8 mouse cellular contexts compared by ENCODE assay signal in the genomic region with DNA sequence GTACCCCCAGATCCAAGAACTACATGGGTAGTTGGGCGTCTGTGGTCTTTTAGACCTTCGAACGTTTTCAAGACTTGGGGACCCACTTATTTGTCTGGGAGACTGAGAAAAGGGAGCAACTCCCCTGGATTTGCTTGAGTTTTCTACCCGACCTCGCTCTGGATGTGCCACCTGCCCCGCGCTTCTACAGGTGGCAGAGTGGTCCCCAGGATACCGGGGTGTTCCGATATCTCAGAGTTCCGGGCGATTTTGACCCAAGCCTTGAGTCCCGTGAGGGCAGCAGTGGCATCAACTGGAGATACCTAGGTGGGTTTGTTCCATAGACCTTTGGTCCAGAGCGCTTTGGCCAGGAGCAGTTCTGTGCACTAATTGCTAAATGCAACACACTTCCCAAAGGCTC. TPM values are rescaled to one million over a fixed set of nuclear protein-coding genes. Genes with fewer than 3 reads are reported as not detected.
DNase-seq lines count a peak whose midpoint lies in the region; ATAC-seq and TF ChIP-seq lines count a peak whose summit lies in the region.

No protein-coding gene starts in this region.

- H3K4me2 ChIP-seq in lung, embryonic 15.5 days, result peak overlapping the region; percentile 92
- H3K4me2 ChIP-seq in forebrain, embryonic 12.5 days, result peak overlapping the region; percentile 90
- H3K4me2 ChIP-seq in limb, embryonic 11.5 days (ENCODE audit: low read depth, severe bottlenecking), result peak overlapping the region; percentile 84

- no peak for TF ChIP-seq CTCF in olfactory bulb, adult 2 months (IDR thresholded peaks at IDR 0.05; ENCODE audit: insufficient read depth, low read depth, low read length)

- DNase-seq in lung, postnatal 25 days (ENCODE audit: low spot score), result no peak
- DNase-seq in limb, embryonic 11.5 days (ENCODE audit: low spot score), result no peak
- no peak for DNase-seq in left cerebral cortex, postnatal 4 days
- no peak for DNase-seq in adrenal gland, postnatal 25 days
- no peak for DNase-seq in cerebellum, postnatal 4 days (ENCODE audit: low spot score in 2 of 2)

- H3K27ac ChIP-seq in lung, embryonic 15.5 days, result no peak overlapping the region
- no peak overlapping the region for H3K27ac ChIP-seq in forebrain, embryonic 12.5 days
- H3K27ac ChIP-seq in limb, embryonic 11.5 days (replicated peaks; ENCODE audit: low read depth, low read length), result no peak overlapping the region
- no peak overlapping the region for H3K27ac ChIP-seq in olfactory bulb, adult 2 months (ENCODE audit: insufficient read depth, low read depth, low read length)

- peak; percentile 2; the same call in 1 of the 2 replicates for ATAC-seq in lung, embryonic 15.5 days (ENCODE audit: borderline replicate concordance, extremely low read depth, low FRiP score, low TSS enrichment)
- ATAC-seq in forebrain, embryonic 12.5 days (ENCODE audit: low FRiP score), result no peak
- no peak for ATAC-seq in limb, embryonic 11.5 days (ENCODE audit: insufficient number of reproducible peaks, low FRiP score, low TSS enrichment, low read depth)

- H3K27me3 ChIP-seq in lung, embryonic 15.5 days, result no peaks in the 10 kb centered on the region
- H3K27me3 ChIP-seq in forebrain, embryonic 12.5 days, result peaks cover 11% of the 10 kb centered on the region; the same call in 1 of the 2 replicates
- no peaks in the 10 kb centered on the region for H3K27me3 ChIP-seq in limb, embryonic 11.5 days (ENCODE audit: control insufficient read depth, insufficient read depth, low read length)

- peak overlapping the region; percentile 55 for H3K4me3 ChIP-seq in lung, embryonic 15.5 days
- H3K4me3 ChIP-seq in forebrain, embryonic 12.5 days (replicated peaks), result peak overlapping the region; percentile 54
- peak overlapping the region; percentile 48 for H3K4me3 ChIP-seq in limb, embryonic 11.5 days (ENCODE audit: low read depth, low read length)
- peak overlapping the region; percentile 52 for H3K4me3 ChIP-seq in olfactory bulb, adult 2 months (ENCODE audit: insufficient read depth, low read depth, low read length)

- H3K4me1 ChIP-seq in lung, embryonic 15.5 days, result peaks cover 13% of the 10 kb centered on the region
- peaks cover 11% of the 10 kb centered on the region; the same call in 1 of the 2 replicates for H3K4me1 ChIP-seq in forebrain, embryonic 12.5 days
- peaks cover 9% of the 10 kb centered on the region for H3K4me1 ChIP-seq in limb, embryonic 11.5 days (ENCODE audit: control insufficient read depth, insufficient read depth, low read length)
- H3K4me1 ChIP-seq in olfactory bulb, adult 2 months (ENCODE audit: control insufficient read depth, insufficient read depth, low read length), result peaks cover 11% of the 10 kb centered on the region

- H3K36me3 ChIP-seq in lung, embryonic 15.5 days, result no peaks in the 10 kb centered on the region
- no peaks in the 10 kb centered on the region for H3K36me3 ChIP-seq in forebrain, embryonic 12.5 days (replicated peaks)
- H3K36me3 ChIP-seq in limb, embryonic 11.5 days (ENCODE audit: control insufficient read depth, insufficient read depth, low read length), result 0 out of 2 replicates have a peak, but pooled peaks cover 2% of the 10 kb centered on the region

- intact Hi-C loops in left cerebral cortex, postnatal 4 days (cut with DNase I), result loop anchor here (10.0 kb wide), 1 partner anchor 59 kb away; no protein-coding TSS in a partner anchor

- 15% methylated on average over 13 of the region's 13 CpGs for WGBS in lung, embryonic 15.5 days
- WGBS in forebrain, embryonic 12.5 days, result 10% methylated on average over 13 of the region's 13 CpGs
- 18% methylated on average over 13 of the region's 13 CpGs for WGBS in limb, embryonic 11.5 days
- WGBS in olfactory bulb, adult 2 months, result 22% methylated on average over 13 of the region's 13 CpGs

- H3K9me3 ChIP-seq in lung, embryonic 15.5 days, result no peaks in the 10 kb centered on the region
- H3K9me3 ChIP-seq in forebrain, embryonic 12.5 days, result no peaks in the 10 kb centered on the region
- H3K9me3 ChIP-seq in limb, embryonic 11.5 days (ENCODE audit: control insufficient read depth, low read length), result no peaks in the 10 kb centered on the region

- TF ChIP-seq POLR2A in olfactory bulb, adult 2 months (IDR thresholded peaks at IDR 0.05; ENCODE audit: insufficient read depth, low read depth, low read length), result no peak

- peak overlapping the region; percentile 37 for H3K9ac ChIP-seq in lung, embryonic 15.5 days
- 0 out of 2 replicates have a peak overlapping the region, but pooled peaks have one; percentile 50 for H3K9ac ChIP-seq in forebrain, embryonic 12.5 days
- H3K9ac ChIP-seq in limb, embryonic 11.5 days (ENCODE audit: low read length), result peak overlapping the region; percentile 47

RNA-seq across cellular contexts. Expression of a gene that starts 0.4 kb away (rescaled TPM):
- polyA plus RNA-seq in lung, embryonic 15.5 days (2015; fragmentation: Nextera tagmentation; extraction: Ambion mirVana), result 6.7 and 7.9 TPM in 2 replicates
- 2.0 and 2.7 TPM in 2 replicates for polyA plus RNA-seq in forebrain, embryonic 12.5 days (2016; fragmentation: Nextera tagmentation; extraction: Ambion mirVana)
- 18.3 and 18.8 TPM in 2 replicates for polyA plus RNA-seq in limb, embryonic 11.5 days (2014; fragmentation: Nextera tagmentation; extraction: Ambion mirVana)
- not detected in 2 replicates for polyA plus RNA-seq in olfactory bulb, adult 2 months (2012; ENCODE audit: insufficient read depth, insufficient read length, low replicate concordance, missing spikeins)
- total RNA-seq in left cerebral cortex, postnatal 4 days (2021), result 1 to 10 TPM; 2.6 to 2.9 TPM
- total RNA-seq in adrenal gland, postnatal 25 days (2021), result 3.9 and 7.2 TPM in 2 replicates

RNA-seq across cellular contexts. Expression of a gene that starts 28.2 kb away (rescaled TPM):
- polyA plus RNA-seq in lung, embryonic 15.5 days (2015; fragmentation: Nextera tagmentation; extraction: Ambion mirVana), result 14.8 and 16.7 TPM in 2 replicates
- polyA plus RNA-seq in forebrain, embryonic 12.5 days (2016; fragmentation: Nextera tagmentation; extraction: Ambion mirVana), result 4.1 and 5.7 TPM in 2 replicates
- 26.0 TPM in 2 replicates for polyA plus RNA-seq in limb, embryonic 11.5 days (2014; fragmentation: Nextera tagmentation; extraction: Ambion mirVana)
- polyA plus RNA-seq in olfactory bulb, adult 2 months (2012; ENCODE audit: insufficient read depth, insufficient read length, low replicate concordance, missing spikeins), result not detected in 2 replicates
- 1 to 10 TPM; 4.6 to 5.6 TPM for total RNA-seq in left cerebral cortex, postnatal 4 days (2021)
- total RNA-seq in adrenal gland, postnatal 25 days (2021), result 3.7 and 4.9 TPM in 2 replicates

RNA-seq across cellular contexts. Expression of a gene that starts 29.5 kb away (rescaled TPM):
- not detected in 2 replicates for polyA plus RNA-seq in lung, embryonic 15.5 days (2015; fragmentation: Nextera tagmentation; extraction: Ambion mirVana)
- not detected in 2 replicates for polyA plus RNA-seq in forebrain, embryonic 12.5 days (2016; fragmentation: Nextera tagmentation; extraction: Ambion mirVana)
- not detected in 2 replicates for polyA plus RNA-seq in limb, embryonic 11.5 days (2014; fragmentation: Nextera tagmentation; extraction: Ambion mirVana)
- polyA plus RNA-seq in olfactory bulb, adult 2 months (2012; ENCODE audit: insufficient read depth, insufficient read length, low replicate concordance, missing spikeins), result not detected in 2 replicates
- total RNA-seq in left cerebral cortex, postnatal 4 days (2021), result not detected
- total RNA-seq in adrenal gland, postnatal 25 days (2021), result not detected in 2 replicates
